Mouse (Mus musculus) T-cell, adult 2 months (primary cell): ENCODE measurements around the gene Gngt1.

Experiments
- DNase-seq: peaks from one replicate; pipeline ENCODE4 v3.0.0; 2022; ENCODE audit warnings: low spot score

Gene Gngt1

DNA sequence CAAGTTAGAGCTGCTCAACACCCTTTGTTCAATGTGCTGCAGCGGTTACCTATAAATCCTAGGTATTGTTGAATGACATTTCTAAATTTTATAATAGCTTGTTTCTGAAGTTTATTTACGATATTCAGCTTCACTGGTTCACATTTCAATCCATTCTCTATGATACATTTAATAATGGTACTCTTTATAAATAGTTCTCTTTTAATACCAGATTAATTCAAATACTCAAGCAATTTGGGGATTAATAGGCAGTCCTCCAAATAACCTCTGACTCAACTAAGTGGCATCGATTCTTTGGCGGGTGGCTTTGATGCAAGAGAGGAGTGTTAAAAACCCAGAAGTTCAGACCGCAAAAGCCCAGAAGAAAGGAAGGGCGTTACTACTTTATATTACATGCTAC lies at the start of gene Gngt1:
TSS of gene Gngt1 (plus strand) at position 301 of the 400 bp plus-strand sequence.
- DNase-seq: no peak

DNA sequence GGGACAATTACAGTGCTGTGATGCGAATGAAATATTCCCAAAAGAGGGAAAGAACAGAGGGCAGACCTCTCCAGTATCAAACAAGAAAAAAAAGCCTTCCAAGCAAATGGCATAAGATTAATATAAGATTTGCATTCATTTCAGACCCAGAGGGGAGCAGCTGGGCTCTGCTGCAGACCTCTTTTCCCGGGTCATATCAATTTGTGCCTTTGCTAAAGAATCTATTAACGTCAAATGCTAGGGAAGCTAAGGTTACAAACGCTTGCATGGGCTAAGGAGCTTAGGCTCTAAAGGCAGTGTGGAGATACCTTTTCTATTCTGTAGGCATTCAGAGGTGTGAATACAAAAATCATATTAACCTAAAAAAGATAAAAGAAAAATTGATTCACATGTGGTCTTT lies 38.6 kb upstream of the Gngt1 start:
- no peak for DNase-seq

GRCm38 (mm10) chr6:3967676-3968626 lies 25.6 kb upstream of the Gngt1 start:
- DNase-seq: no peak

- DNase-seq: no peak
These were observed 19.9 kb upstream of the Gngt1 start for GRCm38 (mm10) chr6:3973679-3974078.

DNA sequence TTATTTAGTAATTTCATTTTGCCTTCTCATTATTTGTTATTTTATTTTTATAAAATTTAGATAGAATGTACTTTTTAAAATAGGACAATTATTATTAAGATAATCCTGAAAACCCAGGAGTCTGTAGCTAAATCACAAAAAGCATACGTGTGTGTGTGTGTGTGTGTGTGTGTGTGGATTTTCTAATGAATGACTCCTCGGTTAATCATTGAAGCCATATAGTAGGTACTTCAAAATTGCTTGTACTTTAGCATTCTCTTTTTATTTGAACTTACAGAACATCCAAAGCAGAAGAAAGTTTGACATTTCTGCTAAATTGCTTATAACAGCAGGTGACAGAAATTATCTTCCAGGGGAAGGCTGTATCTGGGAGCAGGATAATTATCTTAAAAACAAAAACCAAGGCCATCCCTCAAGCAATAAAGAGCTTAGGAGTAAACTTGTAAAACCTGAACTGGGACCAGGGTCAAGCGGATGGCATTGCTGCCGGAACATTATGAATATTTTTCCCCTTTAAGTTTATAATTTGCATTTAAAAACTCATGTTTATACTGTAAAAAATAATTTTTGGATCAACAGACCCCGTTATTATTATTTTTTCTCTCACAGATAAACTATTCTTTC lies 10.8 kb upstream of the Gngt1 start:
- no peak for DNase-seq

DNA sequence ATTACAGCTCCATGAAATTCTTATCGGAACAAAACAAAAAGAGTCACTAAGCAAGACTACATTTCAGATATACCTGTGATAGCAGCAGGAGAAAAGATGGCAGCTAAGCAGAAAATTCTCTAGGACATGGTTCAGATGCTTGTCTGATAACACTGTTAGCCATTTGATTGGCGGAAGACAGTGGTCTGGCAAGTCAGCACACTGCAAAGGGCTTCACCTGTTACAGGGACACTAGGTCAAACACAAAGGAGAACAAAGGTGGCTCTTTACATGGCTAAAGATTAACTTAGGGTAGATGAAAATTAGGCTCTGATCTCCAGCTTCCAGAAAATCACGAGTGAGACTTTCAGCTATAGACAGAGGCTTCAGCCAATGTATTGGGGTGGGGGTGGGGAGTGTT lies 4.8 kb upstream of the Gngt1 start, which contains the start of gene Tfpi2:
TSS of gene Tfpi2 (minus strand) at position 170 of the 400 bp plus-strand sequence.
- no peak for DNase-seq

- DNase-seq: no peak
These were observed 4.5 kb downstream of the Gngt1 start for GRCm38 (mm10) chr6:3998089-3998488.

DNA sequence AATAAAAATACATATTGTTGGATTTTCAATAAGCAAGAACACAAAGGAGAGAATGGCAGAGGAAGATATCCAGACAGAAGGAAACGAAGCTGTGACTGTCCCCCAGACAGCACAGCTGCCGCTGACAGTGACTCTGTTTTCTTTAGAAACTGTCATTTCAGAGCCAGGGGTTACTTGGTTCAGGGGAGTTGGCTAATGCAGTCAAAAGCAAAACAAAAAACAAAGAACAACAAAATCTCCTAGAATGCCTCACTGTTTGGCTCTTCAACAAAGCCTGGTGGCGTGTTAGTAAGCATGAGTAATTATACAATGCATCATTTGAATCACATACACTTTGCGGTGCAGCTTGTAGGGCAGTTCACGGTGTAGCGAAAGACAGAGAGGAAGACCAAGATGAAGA lies 5.7 kb downstream of the Gngt1 start:
- no peak for DNase-seq

DNA sequence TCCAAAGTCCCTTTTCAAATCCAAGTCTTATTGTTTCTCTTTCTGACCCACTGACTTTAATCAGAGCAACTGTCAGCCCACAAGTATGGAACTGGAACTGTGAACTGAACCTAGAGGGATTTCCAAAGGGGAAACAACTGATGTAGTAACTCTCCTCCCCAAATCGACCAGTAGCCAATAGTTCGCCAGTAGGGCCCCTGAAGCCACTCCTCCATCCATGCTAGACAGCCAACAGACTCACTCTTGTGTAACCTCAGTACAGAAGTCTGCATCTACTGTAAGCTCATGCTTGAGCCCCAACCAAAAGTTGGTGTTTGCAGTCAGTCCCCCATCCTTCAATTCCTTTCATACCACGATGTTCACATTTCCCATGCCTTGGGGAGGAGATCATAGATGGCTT lies 7.1 kb downstream of the Gngt1 start:
- DNase-seq: no peak

DNA sequence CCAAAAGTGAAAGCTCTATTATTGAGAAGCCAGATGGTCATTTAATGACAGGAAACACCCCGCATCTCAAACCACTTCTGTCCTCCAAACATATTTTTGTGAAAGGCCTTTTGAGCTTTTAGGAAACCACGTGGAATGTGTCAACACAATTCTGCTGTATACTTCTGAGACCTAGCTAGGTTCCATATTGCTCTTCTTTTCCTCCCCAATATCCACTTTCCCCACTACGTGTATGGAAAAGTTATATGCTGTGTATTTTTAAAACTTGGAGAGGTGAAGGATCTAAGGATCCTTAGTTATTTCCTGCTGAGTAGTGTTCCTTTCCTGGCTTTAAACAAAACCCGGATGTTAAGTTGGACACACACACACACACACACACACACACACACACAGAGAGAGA lies 9.9 kb downstream of the Gngt1 start:
- no peak for DNase-seq

DNA sequence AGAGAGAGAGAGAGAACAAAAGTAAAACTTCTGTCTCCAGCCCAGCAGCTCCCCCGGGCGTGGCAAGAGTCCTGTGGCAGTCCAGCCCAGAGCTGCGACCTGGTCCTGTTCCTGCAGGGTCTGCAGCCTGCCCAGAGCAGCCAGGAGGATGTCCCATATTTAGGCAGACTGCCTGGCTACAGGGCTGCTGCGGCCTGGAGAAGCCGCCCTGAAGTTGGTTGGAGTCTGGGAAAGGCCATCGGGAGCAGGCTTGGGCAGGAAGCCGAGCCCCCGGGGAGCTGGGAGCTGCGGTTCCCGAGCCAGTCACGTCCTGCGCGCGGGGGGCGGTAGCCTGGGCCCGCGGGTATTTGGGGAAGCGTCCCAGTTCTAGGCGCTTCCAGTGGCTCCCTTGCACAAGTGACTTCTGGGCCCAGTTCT lies 10.3 kb downstream of the Gngt1 start, which contains the start of gene Gng11:
TSS of gene Gng11 (plus strand) at position 15 of the 417 bp plus-strand sequence.
- DNase-seq: no peak

DNA sequence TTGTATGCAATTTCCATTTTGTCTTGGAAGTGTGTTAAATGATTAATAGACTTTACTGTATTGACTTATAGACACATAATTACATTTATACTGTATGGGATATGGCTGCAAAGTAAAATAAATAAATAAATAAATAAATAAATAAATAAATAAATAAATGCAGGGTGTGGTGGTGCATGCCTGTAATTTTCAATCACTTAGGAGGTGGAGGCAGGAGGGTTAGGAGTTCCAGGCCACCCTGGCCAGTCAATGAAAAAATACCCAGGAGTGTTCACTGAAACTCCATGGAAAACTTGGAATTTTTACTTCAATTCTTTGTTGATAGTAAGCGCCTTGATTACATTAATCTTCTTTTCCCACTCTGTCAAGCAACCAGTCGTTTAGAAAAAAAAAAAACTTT lies 11.2 kb downstream of the Gngt1 start:
- no peak for DNase-seq

DNA sequence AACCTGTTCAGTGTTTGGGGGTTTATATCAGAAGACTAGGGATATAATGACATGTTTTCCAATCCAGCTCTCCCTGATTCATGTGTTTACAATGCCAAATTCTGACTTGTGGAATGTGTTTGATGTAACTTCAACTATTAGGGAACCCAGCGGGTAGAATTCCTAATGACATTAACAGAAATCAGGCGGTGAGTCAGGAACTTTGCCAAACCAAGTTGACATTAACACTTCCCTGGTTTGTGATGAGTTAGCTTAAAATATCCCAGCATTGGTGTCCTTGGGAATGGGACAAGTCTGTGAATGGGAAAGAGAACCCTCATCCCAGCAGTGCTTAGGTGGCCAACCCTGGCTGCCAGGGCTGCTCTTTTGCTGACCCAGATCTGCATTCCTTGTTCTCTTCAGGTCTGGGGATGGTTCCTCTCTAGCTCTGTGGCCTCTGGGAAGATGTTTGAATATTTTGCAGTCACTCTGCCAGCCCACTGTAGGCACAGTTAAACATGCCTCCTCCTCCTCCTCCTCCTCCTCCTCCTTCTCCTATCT lies 15.0 kb downstream of the Gngt1 start:
- no peak for DNase-seq

DNA sequence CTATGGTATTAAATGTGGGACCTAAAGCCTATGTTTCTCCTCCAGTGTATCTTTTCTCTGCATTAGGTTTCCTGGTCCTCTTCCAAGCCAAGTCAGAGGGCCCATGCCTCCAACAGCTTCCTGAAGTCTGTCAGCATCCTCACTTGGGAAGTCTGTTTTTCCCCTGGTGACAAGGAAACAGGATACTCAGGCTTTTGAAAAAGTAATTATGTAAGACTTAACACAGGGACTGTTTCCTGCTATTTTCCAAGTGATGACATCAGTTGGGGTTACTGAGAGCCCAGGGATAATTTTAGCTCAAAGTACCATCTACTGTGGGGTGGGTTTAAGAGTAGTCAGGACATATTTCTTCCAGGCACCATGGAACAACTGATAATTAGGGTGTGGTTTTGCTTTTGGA lies 16.0 kb downstream of the Gngt1 start:
- DNase-seq: no peak

DNA sequence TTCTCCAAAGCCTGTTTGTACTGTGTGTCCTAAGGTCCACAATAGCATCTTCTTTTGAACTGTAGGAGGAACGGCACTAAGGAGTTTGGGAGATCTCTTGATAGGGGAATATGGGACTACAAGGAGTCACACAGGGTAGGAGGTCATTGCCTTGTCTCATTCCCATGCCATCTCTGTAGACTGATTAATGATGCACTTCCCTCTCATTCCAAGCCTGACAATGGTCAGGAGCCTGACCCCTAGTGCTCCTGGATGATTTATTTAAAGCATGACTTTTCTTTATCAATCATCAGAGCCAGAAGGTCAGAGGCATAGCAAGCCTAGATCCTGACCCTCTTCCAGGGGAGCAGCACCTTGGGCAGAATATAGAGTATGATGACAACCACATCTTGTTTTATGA lies 29.1 kb downstream of the Gngt1 start:
- DNase-seq: no peak

GRCm38 (mm10) chr6:4026367-4026766 lies 32.8 kb downstream of the Gngt1 start:
- no peak for DNase-seq

DNA sequence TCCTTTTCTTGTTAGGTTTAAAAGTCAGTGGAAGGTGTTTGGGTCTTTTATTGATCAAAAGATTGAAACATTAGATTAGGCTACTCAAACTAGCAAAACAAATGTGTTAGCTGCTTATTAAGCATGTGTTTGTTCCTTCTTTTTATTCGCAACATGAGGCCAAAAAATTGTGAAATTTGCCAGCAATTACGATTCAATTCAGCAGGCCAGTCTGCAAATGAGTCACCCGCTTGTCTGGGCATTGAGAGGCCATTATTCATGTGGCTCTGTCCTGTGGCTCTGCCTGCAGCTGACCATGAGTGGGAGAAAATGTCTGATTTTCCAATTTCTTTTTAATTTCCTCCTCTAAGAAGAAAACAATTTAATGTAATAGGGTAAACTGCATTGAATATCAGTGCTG lies 37.4 kb downstream of the Gngt1 start:
- no peak for DNase-seq

DNA sequence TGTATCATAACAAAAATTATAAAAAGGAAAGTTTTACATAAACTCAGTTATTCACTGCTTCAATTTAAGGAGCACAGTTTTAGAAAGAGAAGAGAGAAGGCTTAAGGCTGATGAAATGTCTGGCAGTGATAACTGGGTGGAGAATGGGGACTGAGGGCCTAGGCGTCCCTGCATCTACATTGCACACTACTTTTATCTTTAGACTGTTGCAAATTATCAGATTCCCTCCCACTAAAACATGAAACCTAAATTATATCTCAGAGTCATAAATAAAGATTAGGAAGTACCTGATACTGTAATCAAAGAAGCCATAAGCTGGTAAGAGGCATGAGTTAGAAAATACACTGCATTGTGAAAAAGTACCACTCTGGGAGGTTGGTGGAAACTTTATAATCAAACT lies 48.2 kb downstream of the Gngt1 start:
- no peak for DNase-seq
